Mouse (Mus musculus): ENCODE results near the gene Ino80.

DNA sequence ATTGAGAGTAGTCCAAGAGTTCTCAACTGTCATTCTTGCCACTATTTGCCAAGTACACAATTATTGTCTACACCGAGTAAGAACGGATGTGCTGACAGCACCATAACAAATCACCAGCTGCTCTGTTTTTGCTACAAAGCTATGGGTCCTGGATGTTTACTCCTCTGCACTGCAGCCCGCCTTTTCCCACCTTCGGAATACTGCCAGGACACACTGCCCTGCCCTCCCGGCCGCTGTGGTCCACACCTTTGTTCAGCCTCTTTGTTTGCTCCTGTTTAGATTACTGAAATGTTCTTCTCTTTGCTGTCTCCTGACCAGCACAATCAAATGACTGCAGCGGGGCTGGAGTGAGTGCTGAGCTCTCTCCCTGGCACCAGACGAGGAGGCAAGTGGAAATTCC lies 69.2 kb downstream of the Ino80 start:
- TF ChIP-seq POLR2A (IDR thresholded peaks at IDR 0.05; ENCODE audit: low read depth, low read length) (no peak), CTCF (IDR thresholded peaks at IDR 0.05; ENCODE audit: extremely low read depth, insufficient read length, insufficient replicate concordance, low read depth, low read length) (no peak)

Data from small intestine, adult 2 months (tissue).